Mouse (Mus musculus) cerebellum, postnatal 14 days (tissue): ENCODE results near the gene Btbd8.

ENCODE experiments used
- DNase-seq, 2 experiments: peaks; one replicate each; pipeline ENCODE4 v3.0.0; 2021; ENCODE audit warnings: mixed read lengths in 2 of 2

The Btbd8 gene

GRCm38 (mm10) chr5:107437464-107438281 lies at the start of gene Btbd8:
TSS of gene Btbd8 (plus strand) at chr5:107437997.
- DNase-seq: peak; percentile 97 to 98

- DNase-seq: no peak
These were observed 48.4 kb upstream of the Btbd8 start for GRCm38 (mm10) chr5:107389373-107389772.

DNA sequence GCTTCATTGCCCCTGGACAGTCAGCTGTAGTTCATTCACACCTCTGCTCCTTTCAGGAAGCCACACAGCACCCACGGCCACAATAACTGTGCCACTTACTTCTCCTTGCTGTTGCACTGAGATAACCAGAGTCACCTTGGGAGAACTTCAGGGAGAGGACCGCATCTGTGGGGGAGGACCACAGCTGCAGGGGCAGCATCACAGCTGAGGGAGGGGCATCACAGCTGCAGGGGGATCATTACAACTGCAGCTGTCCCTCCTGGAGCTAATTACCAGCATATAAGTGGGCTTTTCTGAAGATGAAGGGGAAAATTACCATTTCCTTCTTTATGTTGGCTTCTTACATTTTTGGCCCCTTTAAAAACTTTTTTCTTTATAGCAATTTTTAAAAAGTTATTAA lies 43.4 kb upstream of the Btbd8 start:
- DNase-seq: no peak

- no peak for DNase-seq
These were observed 35.4 kb upstream of the Btbd8 start, which contains the start of gene Ephx4 for GRCm38 (mm10) chr5:107402436-107402835. TSS of gene Ephx4 (plus strand) at chr5:107402736.

DNA sequence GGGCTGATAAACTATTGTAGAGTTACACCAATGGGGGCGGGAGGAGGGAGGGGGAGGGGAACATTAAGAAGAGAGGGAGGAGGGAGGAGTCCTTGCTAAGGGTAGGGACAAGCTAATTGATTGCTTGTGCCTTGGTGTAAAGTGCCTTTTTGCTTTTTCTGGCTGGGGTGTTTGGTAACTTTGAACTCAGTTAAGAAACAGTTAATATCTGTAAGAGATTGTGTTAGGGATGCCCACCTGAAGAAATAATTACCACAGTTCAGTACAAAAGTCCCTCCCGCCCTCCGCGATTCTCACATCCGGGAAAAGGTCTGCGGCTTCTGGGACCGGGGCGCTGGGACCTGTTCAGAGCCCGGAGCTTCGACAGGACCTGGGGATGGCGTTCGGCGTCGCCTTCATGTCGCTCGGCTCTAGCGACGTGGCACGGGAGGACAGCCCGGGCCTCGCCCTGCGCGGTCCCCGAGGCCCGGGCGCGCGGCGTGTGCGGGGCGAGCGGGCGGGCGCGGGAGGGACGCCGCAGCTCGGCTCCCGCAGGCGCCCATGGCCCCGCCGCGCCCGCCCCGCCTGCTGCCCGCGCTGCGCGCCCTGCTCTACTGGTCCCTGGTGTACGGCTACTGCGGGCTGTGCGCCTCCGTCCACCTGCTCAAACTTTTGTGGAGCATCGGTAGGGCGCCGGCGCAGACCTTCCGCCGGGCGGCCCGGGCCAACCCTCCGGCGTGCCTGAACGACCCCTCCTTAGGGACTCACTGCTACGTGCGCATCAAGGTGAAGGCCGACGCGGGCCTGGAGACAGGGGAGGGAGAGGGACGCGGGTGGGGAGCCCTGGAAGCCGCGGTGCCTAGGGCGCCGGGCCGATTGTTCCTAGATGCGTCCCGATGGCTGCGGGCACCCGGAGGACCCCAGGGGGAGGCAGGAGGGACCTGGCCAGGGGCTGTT lies 34.5 kb upstream of the Btbd8 start:
- peak in 1 of 2 experiments; percentile 61 for DNase-seq

DNA sequence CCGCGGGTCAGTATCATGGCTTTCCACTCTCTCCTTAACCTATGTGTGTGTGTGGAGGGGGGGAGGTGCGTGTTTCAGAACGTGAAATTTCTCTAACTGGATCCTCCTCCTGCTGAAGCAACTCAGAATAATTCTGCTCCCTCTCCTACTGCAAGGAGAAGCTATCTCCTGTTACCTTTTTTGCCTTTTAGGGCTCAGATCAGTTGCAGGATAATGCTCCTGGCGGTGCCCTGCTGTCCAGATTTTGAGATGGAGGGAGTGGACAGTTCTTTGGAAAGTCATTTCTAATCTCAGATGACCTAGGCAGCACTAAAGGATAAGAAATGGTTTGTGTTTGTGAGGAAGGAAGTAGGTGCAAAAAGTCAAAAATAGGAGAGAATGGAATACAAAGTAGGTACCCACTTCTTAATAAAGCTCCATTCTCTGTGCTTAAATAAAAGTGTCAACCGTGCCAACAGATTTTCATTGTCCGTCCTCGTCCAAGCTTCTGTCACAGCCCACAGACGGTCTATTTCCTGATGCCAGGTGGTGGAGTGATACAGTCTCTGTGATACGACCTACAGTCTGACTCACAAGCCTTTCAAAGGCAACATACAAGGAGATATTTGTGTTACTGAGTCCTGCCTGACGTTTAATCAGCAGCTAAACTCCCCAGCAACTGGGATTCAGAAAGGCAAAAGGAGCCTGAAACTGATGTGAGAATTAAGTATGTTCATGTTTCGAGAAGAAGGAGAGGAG lies 33.7 kb upstream of the Btbd8 start:
- peak; percentile 58 to 68 for DNase-seq

- DNase-seq: no peak
These were observed 32.4 kb upstream of the Btbd8 start for GRCm38 (mm10) chr5:107405361-107405760.

DNA sequence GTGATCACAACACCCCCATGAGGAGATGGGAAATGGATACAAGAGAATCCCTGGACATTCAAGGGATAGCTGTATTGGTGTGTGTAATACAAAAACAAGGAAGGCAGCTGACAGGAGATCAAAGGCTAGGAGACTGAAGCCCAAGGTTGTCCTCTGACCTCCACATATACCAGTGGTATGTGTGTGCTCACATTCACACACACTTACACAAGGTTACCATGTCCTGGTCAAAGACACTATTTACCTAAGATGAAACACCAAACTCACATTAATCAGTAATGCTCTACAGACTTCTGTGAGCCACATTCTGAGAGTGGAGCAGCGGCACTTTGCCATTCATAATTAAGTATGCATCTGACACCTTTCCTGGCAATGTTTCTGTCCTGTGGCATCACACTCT lies 27.5 kb upstream of the Btbd8 start:
- DNase-seq: no peak

GRCm38 (mm10) chr5:107411326-107411725 lies 26.5 kb upstream of the Btbd8 start:
- peak; percentile 41 to 58 for DNase-seq

- no peak for DNase-seq
These were observed 25.5 kb upstream of the Btbd8 start for GRCm38 (mm10) chr5:107412285-107412684.

DNA sequence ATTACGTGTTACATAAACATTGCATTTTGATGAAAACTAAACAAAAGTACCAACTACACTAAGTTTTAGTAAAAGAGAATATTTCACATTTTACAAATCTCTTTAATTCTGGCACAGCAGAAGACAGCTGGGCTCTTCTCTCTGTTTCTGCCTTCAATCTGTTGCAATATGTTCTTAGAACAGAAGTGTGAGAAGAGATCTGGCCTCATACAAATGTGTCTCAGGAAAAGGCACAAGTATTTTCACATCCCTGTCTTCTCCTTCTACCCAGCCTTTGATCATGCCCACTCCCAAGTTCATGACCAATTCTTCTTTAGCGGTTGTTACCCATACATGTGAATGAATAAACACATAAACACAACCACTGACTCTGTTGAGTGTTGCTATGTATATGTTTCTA lies 22.7 kb upstream of the Btbd8 start:
- DNase-seq: no peak

DNA sequence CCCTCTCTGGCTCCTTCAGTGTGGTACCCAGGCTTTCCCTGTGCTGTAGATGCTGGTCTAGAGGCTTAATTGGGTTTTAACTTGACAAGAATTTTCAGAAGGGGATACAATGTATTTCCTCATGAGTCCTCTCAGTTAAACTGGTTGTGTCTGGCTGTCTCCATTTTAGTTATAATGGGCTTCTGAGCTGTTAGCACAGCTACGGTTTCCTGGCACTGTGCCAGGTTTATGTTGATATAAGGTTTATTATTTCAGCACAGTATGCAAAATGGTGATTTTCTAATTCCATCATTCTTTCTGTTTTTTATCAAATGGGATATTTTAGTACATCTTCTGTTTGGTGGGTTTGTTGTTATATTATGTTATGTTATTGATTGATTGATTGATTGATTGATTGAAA lies 16.1 kb upstream of the Btbd8 start:
- DNase-seq: no peak

GRCm38 (mm10) chr5:107431249-107431648 lies 6.5 kb upstream of the Btbd8 start, which contains the start of gene Lpcat2b:
TSS of gene Lpcat2b (plus strand) at chr5:107431549.
- DNase-seq: no peak

DNA sequence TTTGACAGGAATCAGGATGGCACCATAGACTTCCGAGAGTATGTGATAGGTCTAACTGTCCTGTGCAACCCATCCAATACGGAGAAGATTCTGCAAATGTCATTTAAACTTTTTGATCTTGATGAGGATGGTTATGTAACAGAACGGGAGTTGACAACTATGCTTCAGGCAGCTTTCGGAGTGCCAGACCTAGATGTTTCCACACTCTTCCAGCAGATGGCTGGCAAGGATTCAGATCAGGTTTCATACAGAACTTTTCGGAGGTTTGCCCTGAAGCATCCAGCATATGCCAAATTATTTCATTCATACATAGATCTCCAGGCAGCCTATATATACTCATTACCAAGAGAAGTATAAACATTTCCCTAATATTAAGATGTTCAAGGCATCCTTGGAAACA lies 3.8 kb upstream of the Btbd8 start:
- no peak for DNase-seq

GRCm38 (mm10) chr5:107436185-107436584 lies 1.6 kb upstream of the Btbd8 start:
- DNase-seq: no peak

GRCm38 (mm10) chr5:107436587-107437209 lies 1.1 kb upstream of the Btbd8 start:
- DNase-seq: peak in 1 of 2 experiments; percentile 11

DNA sequence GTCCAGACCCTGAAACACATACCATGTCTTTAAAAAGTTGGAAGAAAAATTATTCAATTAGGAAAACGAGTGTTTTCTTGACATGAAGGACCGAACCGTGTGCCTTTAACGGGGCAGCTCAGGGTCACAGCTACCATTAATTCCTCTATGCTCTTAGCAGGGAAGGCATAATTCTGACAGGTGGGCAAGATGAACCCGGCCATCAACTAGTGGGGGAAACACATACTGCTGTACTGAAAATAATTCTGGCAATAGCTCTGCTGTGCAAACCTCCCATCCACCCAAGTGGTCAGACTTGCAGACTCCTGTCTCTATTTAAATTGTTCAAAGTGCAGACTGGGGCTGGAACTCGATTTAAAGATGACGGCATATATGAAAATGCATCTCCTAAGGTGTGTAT lies 556 bp downstream of the Btbd8 start:
- peak in 1 of 2 experiments; percentile 10 for DNase-seq

DNA sequence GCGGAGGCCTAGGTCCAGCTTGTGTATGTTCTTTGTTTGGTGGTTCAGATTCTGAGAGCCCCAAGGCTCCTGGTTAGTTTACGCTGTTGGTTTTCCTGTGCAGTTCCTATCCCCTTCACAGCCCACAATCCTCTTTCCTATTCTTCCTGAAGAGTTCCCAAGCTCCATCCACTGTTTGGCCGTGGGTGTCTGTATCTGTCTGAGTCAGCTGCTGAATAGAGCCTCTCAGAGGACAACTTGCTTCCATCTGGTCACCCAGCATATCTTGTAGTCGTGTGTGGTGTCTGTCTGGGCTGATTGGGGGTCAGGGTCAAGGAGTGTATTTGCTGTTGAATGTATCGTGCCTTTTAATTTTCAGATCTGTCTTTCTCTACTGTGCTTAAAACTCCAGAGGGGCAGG lies 4.1 kb downstream of the Btbd8 start:
- DNase-seq: no peak

DNA sequence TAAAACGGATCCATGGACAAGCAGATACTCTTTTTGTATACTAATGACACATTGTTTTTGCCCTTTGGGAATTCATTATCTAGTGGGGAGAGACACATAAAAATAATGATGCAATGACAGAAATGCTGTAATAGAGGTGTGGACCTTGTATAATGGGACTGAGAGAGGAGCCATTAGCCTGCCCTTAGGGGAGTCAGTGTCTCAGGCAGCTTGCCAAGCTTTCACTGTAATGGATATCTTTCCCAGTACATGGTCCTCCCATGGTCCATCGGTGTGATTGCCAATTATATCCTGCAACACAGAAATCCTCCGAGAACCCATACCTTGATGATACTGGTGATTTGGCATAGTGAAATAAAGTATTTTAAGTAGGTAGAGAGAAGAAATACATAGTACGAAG lies 6.5 kb downstream of the Btbd8 start:
- no peak for DNase-seq

DNA sequence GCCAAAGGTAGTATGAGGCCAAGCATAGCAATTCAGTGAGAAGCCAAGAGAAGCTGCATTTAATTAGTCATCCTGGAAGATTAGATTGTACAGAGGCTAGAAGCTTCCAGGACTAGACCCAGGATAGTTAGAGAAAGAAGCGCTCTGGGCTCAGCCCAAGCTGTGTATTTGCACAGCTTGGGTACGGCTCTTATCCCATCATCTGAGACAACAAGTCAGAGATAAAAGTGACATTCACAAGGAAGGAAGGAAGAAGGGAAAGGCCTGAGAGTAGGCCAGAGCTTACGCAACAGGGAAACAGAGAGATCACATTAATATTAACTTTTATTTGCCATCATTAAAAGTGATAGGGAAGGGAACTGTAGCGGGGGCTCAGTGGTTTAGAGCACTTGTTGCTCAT lies 10.2 kb downstream of the Btbd8 start:
- no peak for DNase-seq

- no peak for DNase-seq
These were observed 11.0 kb downstream of the Btbd8 start for GRCm38 (mm10) chr5:107448784-107449183.

DNA sequence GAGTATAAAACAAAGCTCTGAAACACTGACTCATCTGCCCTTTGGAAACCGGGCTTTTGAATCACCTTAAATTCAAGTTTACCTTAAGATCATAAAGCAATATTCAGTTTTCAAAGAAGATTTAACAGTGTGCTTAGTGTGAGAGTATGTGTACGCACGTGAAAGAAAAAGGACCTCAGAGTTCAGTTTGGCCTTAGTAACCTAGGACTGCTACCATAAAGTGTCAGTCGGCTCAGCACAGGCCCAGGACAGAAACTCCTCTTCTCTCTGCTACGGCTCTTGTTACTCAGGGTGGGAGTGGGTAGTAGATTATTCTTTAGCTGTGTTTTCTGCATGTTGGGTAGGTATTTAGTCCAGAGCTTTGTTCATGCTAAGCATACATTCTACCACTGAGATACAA lies 11.8 kb downstream of the Btbd8 start:
- DNase-seq: no peak
